Mouse (Mus musculus): ENCODE data around the gene Lmtk2. TPM values are rescaled to one million over a fixed set of nuclear protein-coding genes. Genes with fewer than 3 reads are reported as not detected.

The Lmtk2 gene
- total and polyA plus RNA-seq, 3 experiments = 12.6 to 14.8 TPM; not detected in 1

DNA sequence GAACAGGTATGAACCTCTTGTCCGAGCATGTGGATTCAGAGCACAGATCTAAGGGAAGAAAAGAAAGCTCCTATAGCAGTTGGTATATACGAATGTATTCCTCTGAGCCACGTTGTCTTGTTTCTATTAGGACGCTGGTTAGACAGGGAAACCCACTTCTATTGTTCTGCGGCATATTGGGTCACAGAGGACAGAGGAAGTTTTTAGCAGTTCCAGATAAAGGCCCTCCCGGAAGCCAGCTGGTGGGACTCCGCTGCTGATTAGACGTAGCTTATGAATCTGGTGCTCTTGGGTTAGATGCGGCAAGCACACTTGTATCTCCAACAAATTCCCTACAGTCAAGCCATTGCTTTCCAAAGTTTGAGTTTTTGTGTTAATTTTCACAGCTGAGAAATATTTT lies 4.8 kb downstream of the Lmtk2 start (continued):
- no peak for TF ChIP-seq POLR2AphosphoS2 (IDR thresholded peaks at IDR 0.05; ENCODE audit: low read length)
- peak; percentile 90 for TF ChIP-seq TAL1 (IDR thresholded peaks at IDR 0.05; ENCODE audit: low read length)

GRCm38 (mm10) chr5:144105471-144106129 lies 5.4 kb downstream of the Lmtk2 start:
- Histone ChIP-seq H3K27ac (ENCODE audit: control insufficient read depth, low read depth, low read length) (peak overlapping the region; percentile 56), H3K9ac (ENCODE audit: control insufficient read depth, low read depth, low read length, poor library complexity, severe bottlenecking) (no peak overlapping the region), H3K79me2 (ENCODE audit: control insufficient read depth, insufficient read depth, low read length, poor library complexity) (peaks cover 73% of the 10 kb centered on the region), H3K36me3 (ENCODE audit: control insufficient read depth in 1 of 2, insufficient read depth in 2 of 2, low read length in 2 of 2) (peaks cover 0 to 36% of the 10 kb centered on the region in 2 experiments; a peak in 3 of 4 replicates), H3K4me1 (ENCODE audit: control insufficient read depth in 1 of 2, insufficient read depth in 2 of 2, low read length in 2 of 2) (peaks cover 3 to 29% of the 10 kb centered on the region in 2 experiments), H3K27me3 (ENCODE audit: control insufficient read depth in 1 of 2, insufficient read depth in 2 of 2, low read length in 2 of 2) (no peaks in the 10 kb centered on the region), H3K4me3 (ENCODE audit: control insufficient read depth in 1 of 2, insufficient read depth in 1 of 2, low read depth in 2 of 2, low read length in 2 of 2) (0 out of 4 replicates have a peak overlapping the region, but pooled peaks of 1 of the 2 experiments have one; percentile 3), H3K9me3 (replicated peaks; ENCODE audit: insufficient read depth, low read length) (no peaks in the 10 kb centered on the region)
- DNase-seq (ENCODE audit: low read depth, low spot score) = peak; percentile 59
- TF ChIP-seq ZNF384 (IDR thresholded peaks at IDR 0.05; ENCODE audit: low read depth, low read length) (peak; percentile 59), KAT2A (conservative IDR thresholded peaks at IDR 0.05; ENCODE audit: low read depth, low read length) (no peak), USF1 (IDR thresholded peaks at IDR 0.05; ENCODE audit: low read depth, low read length) (no peak), ZKSCAN1 (IDR thresholded peaks at IDR 0.05; ENCODE audit: low read depth, low read length) (no peak), BHLHE40 (IDR thresholded peaks at IDR 0.05; ENCODE audit: borderline replicate concordance, low read depth, low read length) (no peak), NELFE (IDR thresholded peaks at IDR 0.05; ENCODE audit: low read depth, low read length) (no peak), ELF1 (IDR thresholded peaks at IDR 0.05; ENCODE audit: low read depth, low read length) (no peak), MYC (IDR thresholded peaks at IDR 0.05; ENCODE audit: low read depth, low read length) (no peak), MEF2A (IDR thresholded peaks at IDR 0.05; ENCODE audit: extremely low read depth, insufficient replicate concordance, low read depth, low read length, poor library complexity, severe bottlenecking) (no peak), POLR2A (IDR thresholded peaks at IDR 0.05; ENCODE audit: control insufficient read depth in 1 of 2, insufficient read depth in 1 of 2, low read depth in 1 of 2, low read length in 2 of 2, poor library complexity in 1 of 2) (no peak), GATA1 (IDR thresholded peaks at IDR 0.05; ENCODE audit: low read depth, low read length) (peak; percentile 9; the same call in 1 of the 2 replicates), MXI1 (IDR thresholded peaks at IDR 0.05; ENCODE audit: low read depth, low read length) (no peak), POLR2AphosphoS5 (IDR thresholded peaks at IDR 0.05; ENCODE audit: borderline replicate concordance, low read depth, low read length) (no peak), CHD2 (IDR thresholded peaks at IDR 0.05; ENCODE audit: low read length) (no peak), RCOR1 (IDR thresholded peaks at IDR 0.05; ENCODE audit: low read depth, low read length) (no peak), RAD21 (IDR thresholded peaks at IDR 0.05; ENCODE audit: low read depth, low read length) (peak; percentile 1), TCF12 (IDR thresholded peaks at IDR 0.05; ENCODE audit: low read depth, low read length) (0 out of 2 replicates have a peak, but pooled peaks have one; percentile 4), E2F4 (IDR thresholded peaks at IDR 0.05; ENCODE audit: borderline replicate concordance, low read depth, low read length) (no peak), HCFC1 (IDR thresholded peaks at IDR 0.05; ENCODE audit: low read depth, low read length) (no peak), GABPA (IDR thresholded peaks at IDR 0.05; ENCODE audit: low read depth, low read length) (no peak), ZMIZ1 (IDR thresholded peaks at IDR 0.05; ENCODE audit: low read depth, low read length) (no peak), CTCF (IDR thresholded peaks at IDR 0.05 in 2 of 3, conservative IDR thresholded peaks at IDR 0.05 in 1 of 3; ENCODE audit: control insufficient read depth in 1 of 3, insufficient read depth in 1 of 3, low read depth in 2 of 3, low read length in 3 of 3, poor library complexity in 1 of 3, severe bottlenecking in 1 of 3) (peak in 1 of 3 experiments; percentile 7; a peak in 1 of 6 replicates)
